Mouse (Mus musculus): ENCODE results near the gene Agtr1a. TPM values are rescaled to one million over a fixed set of nuclear protein-coding genes. Genes with fewer than 3 reads are reported as not detected.

The Agtr1a gene
- polyA plus RNA-seq, 1 experiment from 2014 or later, result 0.70 TPM

GRCm38 (mm10) chr13:30364780-30365179 lies 28.5 kb downstream of the Agtr1a start:
- 86% methylated on average over 9 of the region's 9 CpGs for WGBS
- no peak for ATAC-seq (ENCODE audit: low read depth)

GRCm38 (mm10) chr13:30365378-30365777 lies 29.1 kb downstream of the Agtr1a start:
- no peak overlapping the region for H3K4me3 ChIP-seq
- no peak for ATAC-seq (ENCODE audit: low read depth)
- no peaks in the 10 kb centered on the region for H3K36me3 ChIP-seq
- no peaks in the 10 kb centered on the region for H3K4me1 ChIP-seq (replicated peaks)
- no peaks in the 10 kb centered on the region for H3K27me3 ChIP-seq
- no peak overlapping the region for H3K4me2 ChIP-seq
- H3K9ac ChIP-seq, result no peak overlapping the region
- 89% methylated on average over 2 of the region's 2 CpGs for WGBS
- no peaks in the 10 kb centered on the region for H3K9me3 ChIP-seq
- H3K27ac ChIP-seq (replicated peaks), result no peak overlapping the region

More at GRCm38 (mm10) chr13:30364780-30365179, 28.5 kb downstream of the Agtr1a start:
- Histone ChIP-seq H3K9ac (no peak overlapping the region), H3K27ac (replicated peaks) (no peak overlapping the region), H3K27me3 (no peaks in the 10 kb centered on the region), H3K4me3 (no peak overlapping the region), H3K4me2 (no peak overlapping the region), H3K9me3 (no peaks in the 10 kb centered on the region), H3K36me3 (no peaks in the 10 kb centered on the region), H3K4me1 (replicated peaks) (no peaks in the 10 kb centered on the region)

- no peak for ATAC-seq (ENCODE audit: low read depth)
These were observed 31.9 kb downstream of the Agtr1a start for GRCm38 (mm10) chr13:30368116-30368515.

GRCm38 (mm10) chr13:30368746-30369145 lies 32.5 kb downstream of the Agtr1a start:
- no peak for ATAC-seq (ENCODE audit: low read depth)
- 29% methylated on average over 2 of the region's 2 CpGs for WGBS
- H3K36me3 ChIP-seq, result no peaks in the 10 kb centered on the region

More at GRCm38 (mm10) chr13:30368116-30368515, 31.9 kb downstream of the Agtr1a start:
- Histone ChIP-seq H3K4me1 (replicated peaks) (no peaks in the 10 kb centered on the region), H3K36me3 (no peaks in the 10 kb centered on the region), H3K9me3 (no peaks in the 10 kb centered on the region), H3K27me3 (no peaks in the 10 kb centered on the region), H3K9ac (no peak overlapping the region), H3K4me2 (no peak overlapping the region), H3K27ac (replicated peaks) (no peak overlapping the region), H3K4me3 (no peak overlapping the region)
- 43% methylated on average over 8 of the region's 8 CpGs for WGBS

GRCm38 (mm10) chr13:30378868-30379267 lies 42.6 kb downstream of the Agtr1a start:
- Histone ChIP-seq H3K27me3 (no peaks in the 10 kb centered on the region), H3K36me3 (no peaks in the 10 kb centered on the region), H3K4me3 (no peak overlapping the region), H3K27ac (replicated peaks) (no peak overlapping the region), H3K9me3 (no peaks in the 10 kb centered on the region), H3K9ac (no peak overlapping the region), H3K4me1 (replicated peaks) (no peaks in the 10 kb centered on the region), H3K4me2 (no peak overlapping the region)
- ATAC-seq (ENCODE audit: low read depth), result no peak
- WGBS, result 94% methylated on average over 5 of the region's 5 CpGs

More at GRCm38 (mm10) chr13:30368746-30369145, 32.5 kb downstream of the Agtr1a start:
- Histone ChIP-seq H3K4me3 (no peak overlapping the region), H3K27me3 (no peaks in the 10 kb centered on the region), H3K9me3 (no peaks in the 10 kb centered on the region), H3K4me2 (no peak overlapping the region), H3K4me1 (replicated peaks) (no peaks in the 10 kb centered on the region), H3K9ac (no peak overlapping the region), H3K27ac (replicated peaks) (no peak overlapping the region)

- no peak overlapping the region for H3K9ac ChIP-seq
- no peak overlapping the region for H3K27ac ChIP-seq (replicated peaks)
- no peak overlapping the region for H3K4me2 ChIP-seq
- H3K27me3 ChIP-seq, result no peaks in the 10 kb centered on the region
- no peak overlapping the region for H3K4me3 ChIP-seq
- no peaks in the 10 kb centered on the region for H3K4me1 ChIP-seq (replicated peaks)
- no peaks in the 10 kb centered on the region for H3K9me3 ChIP-seq
- ATAC-seq (ENCODE audit: low read depth), result no peak
- no peaks in the 10 kb centered on the region for H3K36me3 ChIP-seq
- 88% methylated on average over 6 of the region's 6 CpGs for WGBS
These were observed 48.9 kb downstream of the Agtr1a start for GRCm38 (mm10) chr13:30385183-30385582.

GRCm38 (mm10) chr13:30394123-30394522 lies 57.9 kb downstream of the Agtr1a start:
- H3K4me2 ChIP-seq, result no peak overlapping the region
- no peak overlapping the region for H3K27ac ChIP-seq (replicated peaks)
- no peak overlapping the region for H3K4me3 ChIP-seq
- H3K36me3 ChIP-seq, result no peaks in the 10 kb centered on the region
- no peaks in the 10 kb centered on the region for H3K27me3 ChIP-seq
- H3K4me1 ChIP-seq (replicated peaks), result no peaks in the 10 kb centered on the region
- H3K9ac ChIP-seq, result no peak overlapping the region
- no peak for ATAC-seq (ENCODE audit: low read depth)
- no peaks in the 10 kb centered on the region for H3K9me3 ChIP-seq

GRCm38 (mm10) chr13:30396431-30396830 lies 60.2 kb downstream of the Agtr1a start:
- Histone ChIP-seq H3K4me1 (replicated peaks) (no peaks in the 10 kb centered on the region), H3K4me3 (no peak overlapping the region), H3K36me3 (no peaks in the 10 kb centered on the region), H3K27me3 (no peaks in the 10 kb centered on the region), H3K4me2 (no peak overlapping the region), H3K9me3 (no peaks in the 10 kb centered on the region), H3K27ac (replicated peaks) (no peak overlapping the region), H3K9ac (no peak overlapping the region)
- ATAC-seq (ENCODE audit: low read depth), result no peak
- 86% methylated on average over 3 of the region's 3 CpGs for WGBS

- no peak for ATAC-seq (ENCODE audit: low read depth)
- 88% methylated on average over 3 of the region's 3 CpGs for WGBS
- Histone ChIP-seq H3K4me3 (no peak overlapping the region), H3K9ac (no peak overlapping the region), H3K9me3 (no peaks in the 10 kb centered on the region), H3K4me1 (replicated peaks) (no peaks in the 10 kb centered on the region), H3K27me3 (no peaks in the 10 kb centered on the region), H3K36me3 (no peaks in the 10 kb centered on the region), H3K4me2 (no peak overlapping the region), H3K27ac (replicated peaks) (no peak overlapping the region)
These were observed 62.6 kb downstream of the Agtr1a start for GRCm38 (mm10) chr13:30398852-30399251.

- no peaks in the 10 kb centered on the region for H3K36me3 ChIP-seq
- 38% methylated on average over 8 of the region's 8 CpGs for WGBS
- no peak overlapping the region for H3K4me3 ChIP-seq
- no peaks in the 10 kb centered on the region for H3K9me3 ChIP-seq
- no peak overlapping the region for H3K4me2 ChIP-seq
- no peak overlapping the region for H3K9ac ChIP-seq
- ATAC-seq (ENCODE audit: low read depth), result no peak
- H3K27ac ChIP-seq (replicated peaks), result no peak overlapping the region
- no peaks in the 10 kb centered on the region for H3K27me3 ChIP-seq
- H3K4me1 ChIP-seq (replicated peaks), result no peaks in the 10 kb centered on the region
These were observed 64.4 kb downstream of the Agtr1a start for GRCm38 (mm10) chr13:30400621-30401020.

- ATAC-seq (ENCODE audit: low read depth), result no peak
- Histone ChIP-seq H3K4me3 (no peak overlapping the region), H3K9me3 (peaks cover 8% of the 10 kb centered on the region; the same call in 1 of the 2 replicates), H3K27me3 (no peaks in the 10 kb centered on the region), H3K27ac (replicated peaks) (no peak overlapping the region), H3K4me2 (no peak overlapping the region), H3K9ac (no peak overlapping the region), H3K4me1 (replicated peaks) (no peaks in the 10 kb centered on the region), H3K36me3 (no peaks in the 10 kb centered on the region)
- 57% methylated on average over 3 of the region's 3 CpGs for WGBS
These were observed 67.6 kb downstream of the Agtr1a start for GRCm38 (mm10) chr13:30403874-30404273.

- Histone ChIP-seq H3K4me1 (replicated peaks) (no peaks in the 10 kb centered on the region), H3K4me3 (no peak overlapping the region), H3K27ac (replicated peaks) (no peak overlapping the region), H3K9ac (no peak overlapping the region), H3K36me3 (no peaks in the 10 kb centered on the region), H3K4me2 (no peak overlapping the region), H3K9me3 (no peaks in the 10 kb centered on the region), H3K27me3 (no peaks in the 10 kb centered on the region)
- WGBS, result 82% methylated on average over 5 of the region's 5 CpGs
- no peak for ATAC-seq (ENCODE audit: low read depth)
These were observed 82.4 kb downstream of the Agtr1a start for GRCm38 (mm10) chr13:30418611-30419010.

GRCm38 (mm10) chr13:30427008-30427407 lies 90.8 kb downstream of the Agtr1a start:
- Histone ChIP-seq H3K36me3 (no peaks in the 10 kb centered on the region), H3K27me3 (no peaks in the 10 kb centered on the region), H3K27ac (replicated peaks) (no peak overlapping the region), H3K9ac (no peak overlapping the region), H3K4me2 (no peak overlapping the region), H3K4me3 (no peak overlapping the region), H3K4me1 (replicated peaks) (no peaks in the 10 kb centered on the region), H3K9me3 (no peaks in the 10 kb centered on the region)
- WGBS, result 86% methylated on average over 4 of the region's 4 CpGs
- no peak for ATAC-seq (ENCODE audit: low read depth)

Measured in neural tube, embryonic 13.5 days (tissue).